Mouse (Mus musculus) ES-Bruce4 (cell line): ENCODE measurements around the gene Slc25a47. TPM values are rescaled to one million over a fixed set of nuclear protein-coding genes. Genes with fewer than 3 reads are reported as not detected.

Experiments
- H3K27ac ChIP-seq: 2 replicates; pipeline ENCODE4 v1.5.1; 2012; ENCODE audit warnings: low read length, inconsistent platforms; ENCODE audit not compliant: insufficient read depth
- H3K27me3 ChIP-seq: 2 replicates; pipeline ENCODE4 v1.6.1; 2012; ENCODE audit warnings: mild to moderate bottlenecking, low read length, inconsistent platforms; ENCODE audit not compliant: control insufficient read depth, poor library complexity, insufficient read depth, severe bottlenecking
- H3K36me3 ChIP-seq: 2 replicates; pipeline ENCODE4 v1.6.1; 2012; ENCODE audit warnings: inconsistent platforms, mild to moderate bottlenecking, low read length, moderate library complexity; ENCODE audit not compliant: control insufficient read depth, poor library complexity, insufficient read depth, severe bottlenecking
- H3K4me1 ChIP-seq: one replicate; pipeline ENCODE4 v1.8.1; 2011; ENCODE audit warnings: low read length; ENCODE audit not compliant: control insufficient read depth, insufficient read depth
- H3K4me3 ChIP-seq: 2 replicates; pipeline ENCODE4 v1.5.1; 2011; ENCODE audit warnings: low read depth, mild to moderate bottlenecking, low read length
- H3K9ac ChIP-seq: 2 replicates; pipeline ENCODE4 v1.6.1; 2012; ENCODE audit warnings: low read depth, mild to moderate bottlenecking, inconsistent platforms; ENCODE audit not compliant: poor library complexity, severe bottlenecking
- H3K9me3 ChIP-seq: replicated peaks from 2 replicates; pipeline ENCODE4 v1.6.1; 2012; ENCODE audit warnings: mild to moderate bottlenecking, low read length, inconsistent platforms; ENCODE audit not compliant: control insufficient read depth, poor library complexity, insufficient read depth, severe bottlenecking
- CTCF ChIP-seq: IDR thresholded peaks from one replicate; pipeline ENCODE4 v1.8.1; 2011; ENCODE audit warnings: low read depth, low read length
- EP300 ChIP-seq: IDR thresholded peaks from 2 replicates; pipeline ENCODE4 v1.6.1; 2011; ENCODE audit warnings: low read depth, low read length; ENCODE audit not compliant: insufficient read depth
- POLR2A ChIP-seq: IDR thresholded peaks from one replicate; pipeline ENCODE4 v1.8.1; 2011; ENCODE audit warnings: low read length; ENCODE audit not compliant: insufficient read depth
- polyA plus RNA-seq: library from polyadenylated mRNA; stranded (reverse); fragments of >200 nt; gene quantifications from 2 replicates; pipeline ENCODE4 v1.2.4, GENCODE M21; 2011; ENCODE audit warnings: low read depth; ENCODE audit not compliant: missing spikeins, insufficient read depth, insufficient read length

The Slc25a47 gene
- polyA plus RNA-seq, 1 experiment, result 3.6 TPM

DNA sequence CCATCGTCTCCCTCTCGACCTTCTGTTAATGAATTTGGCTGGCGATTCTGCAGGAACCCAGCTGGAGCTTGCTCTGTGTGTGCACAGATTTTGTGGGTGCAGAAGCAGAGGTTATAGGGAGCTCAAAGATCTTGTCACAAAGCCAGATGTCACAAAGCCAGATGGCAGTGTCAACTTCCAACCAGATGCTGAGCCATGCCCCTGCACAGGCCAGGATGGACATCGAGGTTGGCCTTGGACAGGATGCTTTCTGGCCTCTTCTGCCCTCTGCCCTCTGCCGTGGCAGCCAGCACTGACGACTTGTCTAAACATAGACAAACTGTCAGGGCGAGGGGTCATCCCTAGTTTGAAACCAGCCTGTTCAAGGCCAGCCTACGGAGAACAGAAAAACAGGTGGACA, 14.3 kb downstream of the Slc25a47 start:
- no peaks in the 10 kb centered on the region for H3K4me1 ChIP-seq
- no peaks in the 10 kb centered on the region for H3K9me3 ChIP-seq
- H3K9ac ChIP-seq, result no peak overlapping the region
- no peaks in the 10 kb centered on the region for H3K27me3 ChIP-seq
- TF ChIP-seq CTCF, result no peak
- no peak overlapping the region for H3K27ac ChIP-seq
- no peaks in the 10 kb centered on the region for H3K36me3 ChIP-seq
- no peak overlapping the region for H3K4me3 ChIP-seq

DNA sequence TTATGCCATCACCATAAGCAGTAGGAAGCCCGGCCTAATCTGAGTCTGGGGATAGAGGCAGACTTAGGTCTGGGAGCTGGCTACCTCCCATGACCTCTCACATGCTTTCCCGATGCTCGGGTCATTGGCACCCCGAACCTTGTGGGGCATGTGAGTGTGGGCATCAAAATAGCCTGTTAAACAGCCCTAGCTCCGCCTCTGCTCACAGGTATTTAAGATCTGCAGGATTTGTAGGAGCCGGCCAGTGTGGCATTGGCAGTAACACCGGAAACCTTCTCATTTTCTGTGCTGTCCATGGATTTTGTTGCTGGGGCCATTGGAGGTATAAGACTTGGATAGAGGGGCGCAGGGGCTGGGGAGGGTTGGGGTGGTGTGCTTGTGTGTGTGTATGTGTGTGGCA, 15.0 kb downstream of the Slc25a47 start:
- H3K4me3 ChIP-seq, result no peak overlapping the region
- no peaks in the 10 kb centered on the region for H3K9me3 ChIP-seq
- no peaks in the 10 kb centered on the region for H3K36me3 ChIP-seq
- H3K27me3 ChIP-seq, result no peaks in the 10 kb centered on the region
- H3K27ac ChIP-seq, result no peak overlapping the region
- no peak overlapping the region for H3K9ac ChIP-seq
- no peak for TF ChIP-seq CTCF
- TF ChIP-seq POLR2A, result no peak
- no peak for TF ChIP-seq EP300
- H3K4me1 ChIP-seq, result no peaks in the 10 kb centered on the region

DNA sequence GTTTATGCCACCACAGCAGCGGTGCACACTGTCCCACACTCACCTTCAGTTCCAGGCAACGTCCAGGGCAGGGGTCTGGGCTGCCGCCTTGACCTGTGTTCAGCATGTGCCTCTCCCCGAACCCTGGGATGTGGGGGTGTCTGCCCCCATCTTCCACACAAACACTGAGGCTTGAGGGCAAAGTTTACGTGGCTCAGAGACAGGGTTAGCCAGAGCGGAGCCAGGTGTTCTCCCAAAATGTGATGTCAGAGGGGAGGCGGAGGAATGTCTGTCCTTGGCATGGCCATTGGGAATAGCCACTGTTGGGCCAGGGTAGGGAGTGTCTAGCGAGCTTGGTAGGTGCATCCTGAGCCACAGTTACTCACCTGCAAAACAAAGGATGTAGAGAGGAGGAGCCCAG, 17.0 kb downstream of the Slc25a47 start:
- H3K4me3 ChIP-seq, result no peak overlapping the region
- H3K27ac ChIP-seq, result no peak overlapping the region
- H3K4me1 ChIP-seq, result no peaks in the 10 kb centered on the region
- TF ChIP-seq CTCF, result no peak
- TF ChIP-seq EP300, result no peak
- TF ChIP-seq POLR2A, result no peak
- H3K36me3 ChIP-seq, result no peaks in the 10 kb centered on the region
- no peaks in the 10 kb centered on the region for H3K27me3 ChIP-seq
- H3K9me3 ChIP-seq, result no peaks in the 10 kb centered on the region
- no peak overlapping the region for H3K9ac ChIP-seq

DNA sequence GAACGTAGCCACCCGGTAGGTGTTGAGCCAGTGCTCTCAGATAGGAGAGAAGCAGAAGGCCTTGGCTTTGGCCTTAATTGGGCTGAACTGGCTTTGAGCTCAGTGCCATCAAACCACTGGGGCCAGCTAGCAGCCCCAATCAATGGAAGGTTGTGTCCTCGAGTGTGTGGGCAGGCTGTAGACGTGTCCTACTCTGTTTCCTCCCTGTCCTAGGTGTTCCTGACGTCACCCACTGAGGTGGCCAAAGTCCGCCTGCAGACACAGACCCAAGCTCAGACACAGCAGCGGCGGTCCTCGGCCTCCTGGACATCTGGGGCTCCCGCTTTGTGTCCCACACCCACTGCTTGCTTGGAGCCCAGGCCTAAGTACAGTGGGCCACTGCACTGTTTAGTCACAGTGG, 19.2 kb downstream of the Slc25a47 start:
- no peaks in the 10 kb centered on the region for H3K36me3 ChIP-seq
- TF ChIP-seq POLR2A, result no peak
- no peak for TF ChIP-seq CTCF
- no peak for TF ChIP-seq EP300
- no peaks in the 10 kb centered on the region for H3K9me3 ChIP-seq
- H3K9ac ChIP-seq, result no peak overlapping the region
- H3K27me3 ChIP-seq, result no peaks in the 10 kb centered on the region
- no peak overlapping the region for H3K4me3 ChIP-seq
- H3K4me1 ChIP-seq, result no peaks in the 10 kb centered on the region
- H3K27ac ChIP-seq, result no peak overlapping the region

GRCm38 (mm10) chr12:108856186-108856585, 20.3 kb downstream of the Slc25a47 start:
- Histone ChIP-seq H3K9ac (no peak overlapping the region), H3K4me1 (no peaks in the 10 kb centered on the region), H3K9me3 (no peaks in the 10 kb centered on the region), H3K27me3 (no peaks in the 10 kb centered on the region), H3K27ac (no peak overlapping the region), H3K36me3 (no peaks in the 10 kb centered on the region; the same call in 1 of the 2 replicates), H3K4me3 (no peak overlapping the region)
- TF ChIP-seq CTCF (no peak), POLR2A (no peak), EP300 (no peak)

- Histone ChIP-seq H3K9me3 (no peaks in the 10 kb centered on the region), H3K27ac (no peak overlapping the region), H3K27me3 (no peaks in the 10 kb centered on the region), H3K4me1 (no peaks in the 10 kb centered on the region), H3K4me3 (no peak overlapping the region), H3K9ac (no peak overlapping the region), H3K36me3 (no peaks in the 10 kb centered on the region; the same call in 1 of the 2 replicates)
- TF ChIP-seq EP300 (no peak), POLR2A (no peak), CTCF (no peak)
Observed at GRCm38 (mm10) chr12:108857109-108857508, 21.3 kb downstream of the Slc25a47 start.

DNA sequence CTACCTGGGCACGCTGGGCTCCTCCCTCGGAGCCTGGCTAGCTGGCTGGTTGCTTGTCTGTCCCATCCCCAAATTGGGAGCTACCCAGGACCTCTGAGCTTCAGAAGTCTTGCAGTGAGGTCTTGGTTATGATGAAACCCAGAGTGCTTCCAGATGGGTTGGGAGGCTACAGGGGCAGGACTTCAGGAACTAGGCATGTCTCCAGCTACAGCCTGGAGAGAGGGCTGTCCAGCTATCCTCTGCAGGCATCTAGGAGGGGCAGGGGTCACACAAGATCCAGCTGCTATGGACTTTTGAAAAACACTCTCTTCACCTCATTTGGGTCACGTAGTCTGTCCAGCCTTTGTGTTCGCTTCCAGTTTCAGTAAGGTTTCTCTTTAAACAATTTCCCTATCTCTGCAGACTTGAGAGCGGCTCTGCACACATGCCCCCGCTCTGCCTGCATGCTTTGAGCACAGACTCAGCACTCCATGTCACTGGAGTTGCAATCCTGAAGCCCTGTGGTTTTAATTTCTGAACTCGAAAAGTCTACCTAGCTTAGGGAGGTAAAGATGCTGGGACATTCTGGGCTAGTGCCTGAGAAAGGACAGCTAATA, 21.8 kb downstream of the Slc25a47 start:
- no peaks in the 10 kb centered on the region for H3K9me3 ChIP-seq
- H3K27ac ChIP-seq, result no peak overlapping the region
- H3K27me3 ChIP-seq, result no peaks in the 10 kb centered on the region
- TF ChIP-seq EP300 (no peak), CTCF (no peak), POLR2A (no peak)
- no peak overlapping the region for H3K4me3 ChIP-seq
- no peaks in the 10 kb centered on the region for H3K4me1 ChIP-seq
- no peaks in the 10 kb centered on the region; the same call in 1 of the 2 replicates for H3K36me3 ChIP-seq
- no peak overlapping the region for H3K9ac ChIP-seq
